Mouse (Mus musculus) MEL (cell line): ENCODE results near the gene Klk5.

Experiments used
- CHD1 ChIP-seq: IDR thresholded peaks from 2 replicates; pipeline ENCODE4 v1.6.1; 2012; ENCODE audit warnings: low read depth, mild to moderate bottlenecking, inconsistent platforms, low read length, improper control_type of control experiment
- CTCF ChIP-seq, 3 experiments: IDR thresholded peaks in 2 of 3; conservative IDR thresholded peaks in 1 of 3; 2 replicates each; pipeline ENCODE4 v1.5.1; 2011 to 2012; ENCODE audit warnings: low read length in 3 of 3, low read depth in 2 of 3, mild to moderate bottlenecking in 2 of 3, improper control_type of control experiment in 1 of 3, inconsistent platforms in 1 of 3, mixed read lengths in 1 of 3, moderate library complexity in 1 of 3; ENCODE audit not compliant: control insufficient read depth in 1 of 3, insufficient read depth in 1 of 3, poor library complexity in 1 of 3, severe bottlenecking in 1 of 3
- RAD21 ChIP-seq: IDR thresholded peaks from 2 replicates; pipeline ENCODE4 v1.6.1; 2011; ENCODE audit warnings: mild to moderate bottlenecking, low read depth, low read length, improper control_type of control experiment

DNA sequence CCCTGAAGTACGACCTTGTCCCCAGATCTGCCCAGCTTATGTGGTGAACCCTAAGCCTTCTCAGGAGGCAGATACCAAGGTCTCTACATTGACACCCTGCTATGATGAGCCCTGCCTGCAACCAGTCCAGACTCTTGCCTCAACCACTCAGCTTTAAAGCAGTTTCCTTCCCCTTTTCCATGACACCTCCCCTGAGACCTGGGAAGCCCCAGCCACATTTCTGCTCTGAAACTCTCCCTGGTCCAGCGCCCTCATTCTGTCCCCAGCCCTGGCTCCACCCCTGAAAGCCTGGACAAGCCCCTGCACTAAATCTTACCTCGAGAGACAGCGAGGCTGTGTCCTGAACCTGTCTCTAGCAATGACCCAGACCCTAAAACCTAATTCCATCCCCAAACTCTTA, 41.0 kb downstream of the Klk5 start:
- TF ChIP-seq CHD1 (no peak), CTCF (IDR thresholded peaks at IDR 0.05 in 2 of 3, conservative IDR thresholded peaks at IDR 0.05 in 1 of 3; ENCODE audit: control insufficient read depth in 1 of 3, insufficient read depth in 1 of 3, low read depth in 2 of 3, low read length in 3 of 3, poor library complexity in 1 of 3, severe bottlenecking in 1 of 3) (no peak), RAD21 (no peak)
